Comparison of ENCODE assay signal across 8 mouse cellular contexts in genomic region chr11:54955735-54956480, GRCm38 (mm10). TPM values are rescaled to one million over a fixed set of nuclear protein-coding genes. Genes with fewer than 3 reads are reported as not detected.
DNase-seq lines count a peak whose midpoint lies in the region; ATAC-seq and TF ChIP-seq lines count a peak whose summit lies in the region.

No protein-coding gene starts in this region.

- no peaks in the 10 kb centered on the region for H3K4me1 ChIP-seq in cortical plate, adult 2 months (ENCODE audit: control insufficient read depth, insufficient read depth, low read length)

- peak; percentile 70 for ATAC-seq in activated CD4-positive, CD25-positive, alpha-beta regulatory T cell, adult 4 months
- peak; percentile 90 for ATAC-seq in megakaryocyte progenitor cell, adult 5-6 weeks (replicated peaks; ENCODE audit: poor library complexity)

- peak overlapping the region; percentile 78 for H3K4me3 ChIP-seq in cortical plate, adult 2 months (ENCODE audit: insufficient read depth, low read length)

- TF ChIP-seq CTCF in cortical plate, adult 2 months (IDR thresholded peaks at IDR 0.05; ENCODE audit: extremely low read depth, insufficient read depth, low read length), result no peak

- peak; percentile 83 for TF ChIP-seq POLR2A in cortical plate, adult 2 months (IDR thresholded peaks at IDR 0.05; ENCODE audit: extremely low read depth, insufficient read depth, low read length)

- H3K27ac ChIP-seq in cortical plate, adult 2 months (ENCODE audit: insufficient read depth, low read length), result peak overlapping the region; percentile 89

- peak; percentile 99 for DNase-seq in gastrocnemius, postnatal 10 days
- peak; percentile 99 for DNase-seq in induced T-regulatory cell, adult 2 months (ENCODE audit: low read depth)
- peak; percentile 93 to 99 for DNase-seq in left cerebral cortex, adult 9 months (ENCODE audit: low spot score in 2 of 2)
- peak; percentile 98 for DNase-seq in right cerebral cortex, postnatal 14 days
- peak; percentile 98 to 99 for DNase-seq in urinary bladder, postnatal 36 days (ENCODE audit: low spot score in 2 of 2)

RNA-seq across cellular contexts. Expression of gene Tnip1, which starts 6.8 kb away (rescaled TPM):
- polyA plus RNA-seq in activated CD4-positive, CD25-positive, alpha-beta regulatory T cell, adult 4 months (2017; shearing (Covaris generic)), result 10 to 100 TPM; 81.5 to 98.2 TPM
- 22.7 and 25.3 TPM in 2 replicates for polyA plus RNA-seq in cortical plate, adult 2 months (2012; rRNA removed)
- 10 to 100 TPM; 31.7 to 37.5 TPM for total RNA-seq in gastrocnemius, postnatal 10 days (2021)
- total RNA-seq in megakaryocyte progenitor cell, adult 5-6 weeks (2015), result 27.6 and 31.8 TPM in 2 replicates
- total RNA-seq in megakaryocyte progenitor cell, adult 5-6 weeks (2017), result 33.8 and 38.6 TPM in 2 replicates

RNA-seq across cellular contexts. Expression of gene Gpx3, which starts 53.7 kb away (rescaled TPM):
- 1 to 10 TPM in 1 of 2 experiments, under 1 TPM in 1; 0.90 to 1.1 TPM for polyA plus RNA-seq in activated CD4-positive, CD25-positive, alpha-beta regulatory T cell, adult 4 months (2017; shearing (Covaris generic))
- polyA plus RNA-seq in cortical plate, adult 2 months (2012; rRNA removed), result 4.1 and 5.9 TPM in 2 replicates
- total RNA-seq in gastrocnemius, postnatal 10 days (2021), result 10 to 100 TPM; 23.2 to 36.0 TPM
- total RNA-seq in megakaryocyte progenitor cell, adult 5-6 weeks (2015), result 29.9 and 42.3 TPM in 2 replicates
- total RNA-seq in megakaryocyte progenitor cell, adult 5-6 weeks (2017), result 3.2 TPM in 2 replicates

Comparison
In these comparisons a context has a peak if more than half of its experiments do, and no peak if none do; other contexts are left out.
1. Peak in every context shown above with its lines: DNase-seq, ATAC-seq, H3K4me3 ChIP-seq and H3K27ac ChIP-seq.